ENCODE assay signal across 14 mouse cellular contexts in genomic region chr5:92404400-92404678, GRCm38 (mm10). TPM values are rescaled to one million over a fixed set of nuclear protein-coding genes. Genes with fewer than 3 reads are reported as not detected.
"Had no signal": no experiment of that assay in that cellular context is flagged by ENCODE, and none has a peak within 500 bp of the region (broad histone marks: within the 10 kb centered on the region; RNA-seq: fewer than 3 reads in every experiment).

No protein-coding gene starts in this region.

- H3K4me3 ChIP-seq: limb, embryonic 15.5 days; liver, embryonic 12.5 days; midbrain, embryonic 13.5 days; myocyte had no signal

- H3K27ac ChIP-seq: limb, embryonic 15.5 days; liver, embryonic 12.5 days; midbrain, embryonic 13.5 days had no signal

- H3K9ac ChIP-seq: limb, embryonic 15.5 days; liver, embryonic 12.5 days; lung, embryonic 14.5 days; midbrain, embryonic 13.5 days had no signal

- H3K4me2 ChIP-seq: limb, embryonic 15.5 days; liver, embryonic 12.5 days; lung, embryonic 14.5 days; midbrain, embryonic 13.5 days had no signal

- H3K4me1 ChIP-seq: limb, embryonic 15.5 days; liver, embryonic 12.5 days had no signal

- H3K36me3 ChIP-seq: limb, embryonic 15.5 days; liver, embryonic 12.5 days; midbrain, embryonic 13.5 days had no signal

- DNase-seq: kidney, adult 18-20 months; kidney, postnatal 25 days; layer of hippocampus, postnatal 36 days; lung, embryonic 14.5 days; lung, postnatal 10 days; right cerebral cortex, adult 18-20 months; right cerebral cortex, postnatal 25 days; thymus, postnatal 4 days had no signal

- H3K9me3 ChIP-seq: limb, embryonic 15.5 days; liver, embryonic 12.5 days; midbrain, embryonic 13.5 days had no signal

- ATAC-seq: liver, embryonic 12.5 days had no signal

- H3K27me3 ChIP-seq: limb, embryonic 15.5 days; liver, embryonic 12.5 days; midbrain, embryonic 13.5 days had no signal

RNA-seq across cellular contexts. Expression of gene Cxcl10, which starts 55.6 kb away (rescaled TPM):
- total RNA-seq: layer of hippocampus, postnatal 36 days; left cerebral cortex, postnatal 25 days had no signal
- polyA plus RNA-seq: lung, embryonic 14.5 days; neural tube, embryonic 14.5 days had no signal
